Mouse (Mus musculus) spleen, postnatal 14 days (tissue): ENCODE measurements around the gene Pigm.

ENCODE experiments used
- DNase-seq, 2 experiments: peaks; one replicate each; pipeline ENCODE4 v3.0.0; 2021 to 2022; ENCODE audit warnings: low spot score in 2 of 2

Gene Pigm

DNA sequence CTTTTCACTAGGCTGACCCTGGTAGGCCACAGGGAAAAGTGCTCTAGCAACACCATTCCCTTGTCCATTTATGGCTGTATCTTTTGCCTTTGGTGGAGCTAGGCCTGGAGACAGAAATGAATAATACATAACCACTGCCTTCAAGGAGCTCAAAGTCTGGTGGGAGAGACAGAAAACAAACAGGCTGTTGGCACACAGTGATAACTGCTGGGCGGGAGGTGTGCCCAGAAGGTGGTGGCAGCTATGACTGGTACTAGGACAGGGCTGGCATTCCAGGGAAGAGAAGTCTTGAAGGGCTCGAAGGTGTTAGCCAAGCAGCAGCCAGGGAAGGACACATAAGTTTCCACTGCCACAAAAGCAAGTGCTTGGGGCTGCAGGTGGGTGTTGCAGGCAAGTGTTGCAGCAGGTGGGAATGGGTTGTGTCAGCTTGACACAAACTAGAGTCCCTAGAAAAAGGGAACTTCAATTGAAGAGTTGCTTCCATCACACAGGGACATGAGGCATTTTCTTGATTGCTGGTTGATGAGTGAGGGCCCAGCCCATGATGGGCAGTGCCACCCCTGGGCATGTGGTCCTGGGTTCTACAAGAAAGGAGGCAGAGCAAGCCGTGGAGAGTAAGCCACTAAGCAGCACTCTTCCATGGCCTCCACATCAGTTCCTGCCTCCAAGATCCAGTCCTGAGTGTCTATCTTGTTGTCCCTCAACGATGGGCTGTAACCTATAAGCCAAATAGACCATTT, 37.3 kb downstream of the Pigm start:
- DNase-seq = no peak

DNA sequence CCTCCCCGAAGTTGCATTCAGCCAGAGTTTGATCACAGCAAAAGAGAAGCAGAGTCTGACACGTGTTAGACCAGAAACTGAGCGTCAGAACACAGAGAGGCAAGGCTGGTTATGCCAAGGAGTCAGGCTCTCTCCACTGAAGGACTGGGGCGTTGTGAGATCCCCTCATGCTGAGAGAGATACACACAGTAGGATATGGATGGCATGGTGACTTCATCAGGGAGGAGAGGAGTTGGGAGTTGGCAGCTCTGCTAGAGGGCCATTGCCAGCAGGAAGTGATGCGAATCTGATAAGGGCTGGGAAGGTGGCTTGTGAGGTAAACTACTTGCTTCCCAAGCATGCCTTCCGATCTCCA, 37.9 kb downstream of the Pigm start:
- no peak for DNase-seq

DNA sequence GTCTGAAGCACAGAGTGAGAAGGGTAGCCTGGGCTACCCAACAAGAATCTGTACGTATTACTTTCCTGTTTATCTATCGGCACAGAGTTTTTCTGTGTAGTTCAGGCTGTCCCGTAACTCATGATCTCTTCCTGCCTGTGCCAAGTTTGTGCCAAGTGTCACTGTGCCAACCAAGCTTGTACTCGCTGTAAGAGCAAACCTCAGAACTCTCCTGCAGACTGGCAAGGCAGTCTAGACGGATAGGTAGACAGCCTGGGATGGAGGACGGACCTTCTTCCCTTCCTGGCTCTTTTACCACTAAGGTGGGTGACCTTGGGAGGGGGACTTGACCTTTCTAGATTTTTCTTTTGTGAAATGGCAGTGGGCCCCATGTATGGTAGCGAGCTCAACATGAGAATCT, 38.7 kb downstream of the Pigm start:
- DNase-seq = no peak

DNA sequence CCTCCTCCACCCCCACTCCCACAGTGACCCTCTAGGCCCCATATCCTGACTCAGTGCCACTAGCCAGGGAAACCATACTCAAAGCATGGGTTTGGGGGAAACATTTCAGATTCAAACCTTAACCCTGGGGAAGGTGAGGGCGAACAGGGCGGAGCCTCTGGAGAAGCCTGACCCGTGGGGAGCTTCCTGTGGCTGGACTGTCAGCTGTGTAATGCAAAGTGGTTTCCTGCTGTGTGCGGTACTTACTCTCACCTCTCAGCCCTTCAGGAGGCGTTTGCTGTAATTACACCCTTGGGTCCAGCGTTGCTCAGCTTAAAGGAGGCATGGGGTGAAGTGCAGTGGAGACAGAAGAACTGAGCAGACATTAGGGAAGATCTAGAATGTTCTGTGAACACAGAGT, 41.8 kb downstream of the Pigm start:
- DNase-seq = no peak

DNA sequence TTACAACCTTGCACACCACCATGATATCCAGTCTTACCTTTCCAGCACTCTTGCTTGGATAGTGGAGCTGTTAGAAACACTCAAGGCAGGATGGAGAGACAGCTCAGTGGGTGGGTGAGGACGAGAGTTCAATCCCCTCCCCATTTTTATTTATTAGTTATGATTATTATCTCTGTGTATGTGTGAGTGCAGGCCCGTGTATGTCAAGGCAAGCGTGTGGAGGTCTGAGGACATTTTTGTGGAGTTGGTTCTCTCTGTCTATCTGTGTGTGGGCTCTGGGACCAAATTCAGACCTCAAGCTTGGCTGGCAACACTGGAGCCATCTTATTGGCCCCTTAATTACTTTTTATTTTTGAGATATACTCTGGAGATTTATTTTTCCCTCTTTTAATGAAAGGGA, 42.3 kb downstream of the Pigm start:
- no peak for DNase-seq

DNA sequence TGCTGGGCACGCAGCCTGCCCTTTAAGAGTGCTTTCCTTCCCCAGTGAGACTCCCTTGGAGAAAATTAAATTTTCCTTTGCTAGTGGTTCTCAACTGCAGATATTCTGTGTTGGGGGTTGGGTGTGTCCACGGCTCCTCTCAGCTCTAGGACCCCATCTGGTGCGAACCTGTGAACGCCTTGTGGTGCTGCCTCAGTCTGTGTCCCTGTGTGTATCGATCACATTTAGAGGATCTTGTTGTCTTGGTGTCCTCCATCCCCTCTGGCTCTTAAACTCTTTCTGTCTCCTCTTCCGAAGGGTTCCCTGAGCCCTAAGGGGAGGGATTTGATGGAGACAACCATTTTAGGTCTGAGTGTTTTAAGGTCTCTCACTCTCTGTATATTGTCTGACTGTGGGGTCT, 43.8 kb downstream of the Pigm start:
- DNase-seq = no peak

DNA sequence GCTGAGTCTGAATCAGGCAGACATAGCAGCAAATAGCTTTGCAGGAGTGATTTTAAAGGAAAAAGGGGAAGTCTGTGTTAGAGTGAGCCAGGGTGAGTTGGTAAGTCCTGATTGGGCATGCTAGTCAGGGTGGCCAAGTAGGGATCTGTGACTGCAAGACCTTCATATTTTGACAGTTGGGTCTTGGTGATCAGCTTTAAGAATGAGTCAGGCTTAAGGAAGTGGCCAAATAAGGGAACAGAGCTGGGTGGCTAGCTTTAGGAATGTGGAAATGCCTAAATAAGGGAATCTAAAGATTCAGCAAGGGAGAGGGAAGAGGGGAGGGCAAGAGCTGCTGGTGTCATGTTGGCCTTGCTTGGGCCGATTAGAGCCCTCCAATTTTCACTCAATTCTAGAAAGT, 47.0 kb downstream of the Pigm start:
- DNase-seq = no peak

DNA sequence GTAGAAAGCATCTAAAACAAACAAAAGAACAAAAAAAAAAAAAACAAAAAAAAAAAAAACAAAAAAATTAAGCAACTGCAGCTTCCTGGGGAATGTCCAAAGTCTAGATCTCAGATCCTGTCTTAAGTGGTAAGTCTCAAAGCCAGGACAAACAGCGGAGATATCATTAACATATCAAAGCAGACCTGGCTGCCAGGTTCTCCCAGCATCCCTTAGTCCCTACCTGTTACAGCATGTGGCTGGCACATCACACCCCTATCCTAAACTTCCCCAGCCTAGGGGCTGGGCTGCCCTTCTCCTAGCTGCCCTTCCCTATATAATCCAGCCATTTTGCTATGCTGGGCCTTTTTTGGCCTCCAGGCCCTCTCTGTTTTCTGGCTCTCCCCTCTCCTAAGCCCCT, 50.1 kb downstream of the Pigm start:
- no peak for DNase-seq

DNA sequence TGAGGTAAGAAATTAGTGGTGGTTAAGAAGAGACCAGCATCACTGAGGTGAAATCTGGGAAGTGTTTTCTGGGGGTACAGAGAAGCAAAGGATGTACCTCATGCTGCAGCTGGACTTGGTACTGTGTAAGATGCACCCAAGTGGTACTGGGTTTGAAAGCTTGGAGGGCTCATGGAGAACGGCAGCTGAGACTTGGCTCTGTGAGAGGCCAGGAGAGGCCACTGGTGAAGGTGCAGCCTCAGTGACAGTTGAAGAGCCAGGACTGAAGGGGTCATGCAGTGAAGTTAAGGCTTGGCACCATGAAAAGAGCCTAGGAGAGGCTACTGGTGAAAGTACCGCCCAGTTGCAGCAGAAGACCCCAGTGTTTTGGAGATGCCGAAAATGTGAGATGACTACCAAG, 51.5 kb downstream of the Pigm start:
- no peak for DNase-seq

DNA sequence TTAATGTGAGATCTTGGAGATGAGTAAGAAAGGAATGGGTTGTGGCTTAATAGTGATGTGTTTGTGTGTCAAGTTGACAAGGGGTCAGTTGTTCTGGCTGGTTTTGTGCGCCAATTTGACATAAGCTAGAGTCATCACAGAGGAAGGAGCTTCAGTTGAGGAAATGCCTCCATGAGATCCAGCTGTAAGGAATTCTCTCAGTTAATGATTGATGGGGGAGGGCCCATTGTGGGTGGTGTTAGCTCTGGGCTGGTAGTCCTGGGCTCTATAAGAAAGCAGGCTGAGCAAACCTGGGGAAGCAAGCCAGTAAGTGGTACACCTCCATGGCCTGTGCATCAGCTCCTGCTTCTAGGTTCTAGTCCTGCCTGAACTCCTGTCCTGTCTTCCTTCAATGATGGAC, 52.3 kb downstream of the Pigm start:
- no peak for DNase-seq

DNA sequence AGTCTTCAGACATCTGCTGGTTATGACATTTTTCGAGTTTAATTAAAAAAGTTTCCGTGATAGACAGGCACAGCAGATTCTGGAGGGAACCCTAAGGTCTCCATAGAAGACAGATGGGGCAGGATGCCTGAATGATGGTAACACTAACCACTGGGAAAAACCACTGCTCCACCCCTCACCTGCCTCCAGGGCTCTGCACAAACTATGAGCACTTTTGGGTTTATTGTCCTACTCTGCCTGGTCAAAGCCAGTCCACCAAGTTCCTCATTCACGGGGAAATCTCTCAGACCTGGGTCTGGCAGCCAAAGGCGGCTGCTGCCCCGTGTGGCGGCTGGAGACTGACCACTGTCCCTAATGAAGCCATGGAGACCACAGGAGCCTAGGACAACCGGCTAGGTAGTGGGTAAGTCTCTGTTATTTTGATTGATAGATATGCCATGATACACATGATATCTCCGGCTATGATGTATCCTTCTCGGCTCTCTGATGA, 54.4 kb downstream of the Pigm start:
- no peak for DNase-seq

DNA sequence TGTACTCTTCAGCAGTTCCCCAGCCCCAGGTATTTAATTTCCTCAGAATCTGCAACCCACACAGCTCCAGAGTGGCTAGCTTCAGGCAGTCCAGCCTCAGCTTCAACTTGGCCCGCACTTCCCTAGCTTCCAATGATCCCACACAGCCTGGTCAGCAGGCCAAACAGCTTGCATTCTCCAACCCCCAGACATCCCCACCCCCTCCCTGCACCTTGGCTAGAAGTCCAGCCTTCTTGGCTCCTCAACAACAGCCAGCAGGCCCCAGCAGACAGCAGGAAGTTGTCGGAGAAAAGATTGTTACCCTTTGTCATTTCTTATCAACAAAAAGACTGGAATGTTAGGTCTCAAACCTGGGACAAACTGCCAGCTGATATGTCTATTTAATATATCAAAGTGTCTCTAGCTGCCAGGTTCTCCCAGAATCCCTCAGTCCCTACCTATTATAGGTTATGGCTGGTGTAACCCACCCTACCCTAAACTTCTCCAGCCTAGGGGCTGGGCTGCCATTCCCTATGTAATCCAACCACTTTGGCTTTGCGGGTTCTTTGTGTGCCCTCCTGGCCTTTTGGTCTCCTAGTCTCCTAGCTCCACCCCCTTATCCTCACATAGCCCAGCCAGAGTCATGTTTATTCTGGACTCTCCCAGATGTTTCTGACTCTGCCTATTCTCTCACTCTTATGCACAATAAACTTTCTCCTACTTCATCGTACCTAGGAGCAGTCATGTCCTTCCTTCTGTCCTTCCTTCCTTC, 55.7 kb downstream of the Pigm start:
- DNase-seq = no peak

DNA sequence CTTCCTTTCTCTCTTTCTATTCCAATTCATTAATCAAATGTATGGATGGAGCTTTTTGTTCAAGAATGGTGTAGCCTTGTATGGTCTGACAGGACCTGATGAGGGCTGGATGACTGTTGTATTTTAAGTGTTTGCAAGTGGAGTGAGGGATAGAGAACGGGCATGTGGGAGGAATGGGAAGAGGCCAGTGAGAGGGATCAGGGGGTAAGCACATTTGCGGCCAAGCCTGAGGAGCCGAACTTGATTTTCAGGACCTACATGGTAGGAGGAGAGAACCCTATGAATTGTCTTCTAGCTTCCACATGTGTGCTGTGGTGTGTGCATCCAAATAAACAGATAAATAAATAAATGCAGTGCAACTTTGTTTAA, 56.2 kb downstream of the Pigm start:
- DNase-seq = no peak

DNA sequence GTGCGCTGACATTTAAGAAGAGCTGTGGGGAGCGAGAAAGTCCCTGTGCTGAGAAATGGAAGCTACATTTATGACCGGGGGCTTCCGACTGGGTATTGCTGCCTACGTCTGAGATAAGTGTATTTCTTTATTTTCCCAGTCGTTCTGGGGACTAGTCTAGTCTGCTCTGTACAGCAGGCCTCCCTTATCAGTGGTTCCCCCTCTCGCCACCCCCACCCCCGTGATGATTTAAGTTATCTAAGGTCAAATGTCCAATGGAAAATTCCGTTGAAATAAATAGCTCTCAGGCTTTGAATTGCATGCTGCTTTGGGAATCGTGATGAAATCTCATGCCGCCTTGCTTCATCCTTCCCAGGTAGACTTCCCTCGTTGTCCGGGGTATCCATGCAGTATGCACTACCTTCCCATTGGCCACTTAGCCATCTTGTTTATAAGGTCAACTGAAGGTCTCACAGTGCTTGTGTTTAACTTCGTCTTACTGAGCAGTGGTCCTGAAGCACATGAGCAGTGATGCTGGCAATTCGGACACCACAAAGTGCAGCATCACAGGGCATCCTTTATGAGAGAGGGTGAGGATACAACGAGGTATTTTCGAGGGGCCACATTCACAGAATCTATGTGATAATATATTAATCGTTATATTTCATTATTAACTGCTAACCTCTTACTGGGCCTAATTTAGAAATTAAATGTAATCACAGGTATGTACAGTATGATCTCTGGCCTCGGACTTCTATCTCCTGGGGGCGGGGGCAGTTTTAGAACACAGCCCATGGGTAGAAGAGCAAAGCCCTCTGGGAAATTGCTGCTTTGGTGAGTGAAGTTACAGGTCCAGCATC, 56.9 kb downstream of the Pigm start:
- no peak for DNase-seq
